Mouse (Mus musculus) kidney, adult 2 months (tissue): ENCODE data around the gene Gm8206.
"Not testable (repeated sequence)": the region's sequence is repeated elsewhere in the genome, so short reads cannot be mapped to it uniquely, and the experiment has no call there.

Experiments
- CTCF ChIP-seq: fragments of 200-500 bp; conservative IDR thresholded peaks from 2 replicates; pipeline ENCODE4 v1.5.1; 2011; ENCODE audit warnings: low read depth, mild to moderate bottlenecking, control low read depth, low read length, moderate library complexity, mixed read lengths; ENCODE audit not compliant: insufficient read depth, insufficient read length
- POLR2A ChIP-seq: fragments of 200-500 bp; IDR thresholded peaks from one replicate; pipeline ENCODE4 v1.6.1; 2011; ENCODE audit warnings: low read depth, low read length, control low read depth

GRCm38 (mm10) chr14:6058167-6058566, 35.6 kb downstream of the Gm8206 start, which contains the start of gene Gm6337:
- TF ChIP-seq CTCF, POLR2A: not testable (repeated sequence)
